Mouse (Mus musculus): Measurements from ENCODE around the gene Kcnma1. TPM values are rescaled to one million over a fixed set of nuclear protein-coding genes. Genes with fewer than 3 reads are reported as not detected.

The Kcnma1 gene
- polyA plus RNA-seq, 1 experiment from 2014 or later, result 0.03 TPM

DNA sequence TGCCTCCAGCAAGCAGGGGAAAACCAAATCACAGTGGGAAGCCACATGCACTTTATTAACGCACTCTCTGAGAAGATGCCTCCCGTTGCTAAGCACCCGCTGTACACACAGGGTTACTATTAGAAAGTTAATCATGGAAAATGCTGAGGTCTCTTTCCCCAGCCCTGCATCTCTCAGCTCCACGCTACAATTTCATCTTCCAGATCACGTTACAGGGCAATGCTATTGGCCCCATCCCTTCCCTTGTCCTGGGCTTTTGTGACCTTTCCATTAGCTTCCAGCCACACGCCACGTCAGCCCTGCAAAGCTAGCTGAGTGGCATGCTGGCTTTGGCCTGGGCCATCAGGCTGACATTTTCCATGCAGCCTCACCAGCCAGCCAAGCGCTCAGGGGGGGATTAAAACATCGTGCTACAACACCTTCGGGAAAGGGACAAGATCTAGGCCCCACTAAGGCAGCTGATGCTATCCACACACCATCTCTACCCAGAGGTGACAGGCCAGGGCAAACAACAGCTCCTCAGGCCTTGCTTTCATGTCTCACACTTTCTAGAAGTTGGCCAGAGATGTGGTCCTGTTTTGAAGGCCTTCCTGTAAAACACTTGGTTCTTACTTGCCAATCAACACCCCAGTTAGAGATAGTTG is 111.5 kb downstream of the Kcnma1 start:
- no peak overlapping the region for H3K27ac ChIP-seq
- no peaks in the 10 kb centered on the region for H3K27me3 ChIP-seq
- no peak overlapping the region for H3K4me3 ChIP-seq (replicated peaks)
- H3K4me2 ChIP-seq, result no peak overlapping the region
- H3K36me3 ChIP-seq, result no peaks in the 10 kb centered on the region
- 47% methylated on average over 10 of the region's 10 CpGs for WGBS (ENCODE audit: insufficient replicate concordance)
- H3K9ac ChIP-seq, result no peak overlapping the region
- no peaks in the 10 kb centered on the region for H3K9me3 ChIP-seq (replicated peaks)
- DNase-seq (no peak), ATAC-seq (ENCODE audit: low read depth) (no peak)
- H3K4me1 ChIP-seq (replicated peaks), result no peaks in the 10 kb centered on the region

- WGBS (ENCODE audit: insufficient replicate concordance), result 77% methylated on average over 5 of the region's 5 CpGs
- H3K4me3 ChIP-seq (replicated peaks), result no peak overlapping the region
Observed at GRCm38 (mm10) chr14:23899462-23899861, 114.8 kb downstream of the Kcnma1 start.

GRCm38 (mm10) chr14:23897815-23898214 is 116.5 kb downstream of the Kcnma1 start:
- Histone ChIP-seq H3K27ac (no peak overlapping the region), H3K4me3 (replicated peaks) (no peak overlapping the region), H3K9me3 (replicated peaks) (no peaks in the 10 kb centered on the region), H3K36me3 (no peaks in the 10 kb centered on the region), H3K4me2 (no peak overlapping the region), H3K4me1 (replicated peaks) (no peaks in the 10 kb centered on the region), H3K27me3 (no peaks in the 10 kb centered on the region), H3K9ac (no peak overlapping the region)
- WGBS (ENCODE audit: insufficient replicate concordance), result 44% methylated on average over 5 of the region's 5 CpGs
- ATAC-seq (ENCODE audit: low read depth) (no peak), DNase-seq (no peak)

More at GRCm38 (mm10) chr14:23899462-23899861, 114.8 kb downstream of the Kcnma1 start:
- Histone ChIP-seq H3K9me3 (replicated peaks) (no peaks in the 10 kb centered on the region), H3K27ac (no peak overlapping the region), H3K36me3 (no peaks in the 10 kb centered on the region), H3K9ac (no peak overlapping the region), H3K27me3 (no peaks in the 10 kb centered on the region), H3K4me2 (no peak overlapping the region), H3K4me1 (replicated peaks) (no peaks in the 10 kb centered on the region)
- no peak for ATAC-seq (ENCODE audit: low read depth)
- DNase-seq, result no peak

DNA sequence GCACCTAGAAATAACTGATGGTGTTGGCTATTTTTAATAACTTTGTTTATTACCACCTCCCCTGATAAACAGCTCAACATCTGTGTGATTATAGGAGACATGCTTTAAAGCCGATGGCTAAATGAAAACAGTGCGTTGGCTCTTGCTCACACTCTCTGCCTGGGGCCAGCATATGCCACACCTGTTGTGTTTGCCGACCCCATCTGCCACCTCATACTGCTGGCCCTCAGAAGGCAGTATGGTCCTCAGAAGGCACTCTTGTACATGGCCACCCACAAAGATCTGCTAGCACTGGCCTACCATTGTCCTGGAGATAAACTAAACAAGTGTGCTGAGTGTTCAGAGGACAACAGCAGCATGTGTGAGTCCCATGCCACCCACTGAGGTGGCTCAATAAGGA is 118.3 kb downstream of the Kcnma1 start:
- no peaks in the 10 kb centered on the region for H3K9me3 ChIP-seq (replicated peaks)
- DNase-seq (no peak), ATAC-seq (ENCODE audit: low read depth) (no peak)
- no peak overlapping the region for H3K4me3 ChIP-seq (replicated peaks)
- no peaks in the 10 kb centered on the region for H3K27me3 ChIP-seq
- no peak overlapping the region for H3K4me2 ChIP-seq
- H3K36me3 ChIP-seq, result no peaks in the 10 kb centered on the region
- no peaks in the 10 kb centered on the region for H3K4me1 ChIP-seq (replicated peaks)
- no peak overlapping the region for H3K9ac ChIP-seq
- no peak overlapping the region for H3K27ac ChIP-seq
- WGBS (ENCODE audit: insufficient replicate concordance), result 70% methylated on average over 3 of the region's 3 CpGs

DNA sequence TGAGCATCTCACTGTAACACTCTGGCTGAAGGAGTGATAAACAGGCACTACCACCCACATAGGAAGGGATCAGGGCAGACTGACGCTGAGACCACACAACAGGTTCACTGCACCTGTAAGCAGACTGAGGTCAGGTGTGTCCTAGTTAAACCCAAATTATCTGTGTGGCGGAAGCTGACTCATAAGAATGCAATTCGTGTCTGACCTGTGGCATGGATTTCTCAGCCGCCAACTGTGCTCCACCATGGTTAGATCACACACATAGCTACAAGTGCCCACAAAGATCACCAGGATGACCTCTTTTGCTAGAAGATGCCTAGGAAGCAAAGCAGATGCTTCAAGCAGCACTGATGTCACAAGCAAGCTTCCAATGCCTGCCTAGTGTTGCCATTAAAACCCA is 128.2 kb downstream of the Kcnma1 start:
- no peaks in the 10 kb centered on the region for H3K4me1 ChIP-seq (replicated peaks)
- no peaks in the 10 kb centered on the region for H3K27me3 ChIP-seq
- H3K4me3 ChIP-seq (replicated peaks), result no peak overlapping the region
- no peaks in the 10 kb centered on the region for H3K36me3 ChIP-seq
- H3K9me3 ChIP-seq (replicated peaks), result no peaks in the 10 kb centered on the region
- no peak overlapping the region for H3K27ac ChIP-seq
- no peak overlapping the region for H3K4me2 ChIP-seq
- ATAC-seq (ENCODE audit: low read depth), result no peak
- 57% methylated on average over 4 of the region's 4 CpGs for WGBS (ENCODE audit: insufficient replicate concordance)
- H3K9ac ChIP-seq, result no peak overlapping the region
- no peak for DNase-seq

DNA sequence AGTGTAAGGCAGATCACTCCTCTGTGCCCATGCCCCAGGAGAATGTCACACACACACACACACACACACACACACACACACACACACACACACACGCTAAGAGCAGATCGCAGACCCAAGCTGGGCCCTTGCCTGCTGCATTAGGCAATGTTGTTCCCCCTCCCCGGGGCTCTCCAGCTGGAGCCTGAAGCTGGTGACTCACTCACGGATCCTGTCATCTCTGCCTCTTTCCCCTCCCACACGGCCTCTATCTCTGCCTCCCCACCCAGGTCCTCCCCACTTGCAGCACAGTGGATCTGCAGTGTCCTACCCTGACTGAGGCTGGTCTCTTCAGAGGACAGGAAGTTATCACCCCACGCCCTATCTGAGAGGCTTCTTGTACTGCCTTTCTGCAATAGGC is 128.8 kb downstream of the Kcnma1 start:
- no peaks in the 10 kb centered on the region for H3K9me3 ChIP-seq (replicated peaks)
- no peak overlapping the region for H3K9ac ChIP-seq
- no peaks in the 10 kb centered on the region for H3K36me3 ChIP-seq
- 36% methylated on average over 6 of the region's 6 CpGs for WGBS (ENCODE audit: insufficient replicate concordance)
- no peaks in the 10 kb centered on the region for H3K27me3 ChIP-seq
- ATAC-seq (ENCODE audit: low read depth), result no peak
- H3K27ac ChIP-seq, result no peak overlapping the region
- no peak for DNase-seq
- no peaks in the 10 kb centered on the region for H3K4me1 ChIP-seq (replicated peaks)
- no peak overlapping the region for H3K4me3 ChIP-seq (replicated peaks)
- no peak overlapping the region for H3K4me2 ChIP-seq

GRCm38 (mm10) chr14:23885071-23885470 is 129.2 kb downstream of the Kcnma1 start:
- Histone ChIP-seq H3K9me3 (replicated peaks) (no peaks in the 10 kb centered on the region), H3K9ac (no peak overlapping the region), H3K4me3 (replicated peaks) (no peak overlapping the region), H3K4me1 (replicated peaks) (no peaks in the 10 kb centered on the region), H3K4me2 (no peak overlapping the region), H3K36me3 (no peaks in the 10 kb centered on the region), H3K27ac (no peak overlapping the region), H3K27me3 (no peaks in the 10 kb centered on the region)
- DNase-seq, result no peak
- ATAC-seq (ENCODE audit: low read depth), result no peak
- WGBS (ENCODE audit: insufficient replicate concordance), result 62% methylated on average over 4 of the region's 4 CpGs

- Histone ChIP-seq H3K9ac (no peak overlapping the region), H3K9me3 (replicated peaks) (no peaks in the 10 kb centered on the region), H3K4me3 (replicated peaks) (no peak overlapping the region), H3K4me2 (no peak overlapping the region), H3K27ac (no peak overlapping the region), H3K27me3 (no peaks in the 10 kb centered on the region), H3K4me1 (replicated peaks) (no peaks in the 10 kb centered on the region), H3K36me3 (no peaks in the 10 kb centered on the region)
- ATAC-seq (ENCODE audit: low read depth), result no peak
- DNase-seq, result no peak
- WGBS (ENCODE audit: insufficient replicate concordance), result 29% methylated on average over 1 of the region's 1 CpGs
Observed at GRCm38 (mm10) chr14:23882001-23882400, 132.3 kb downstream of the Kcnma1 start.

DNA sequence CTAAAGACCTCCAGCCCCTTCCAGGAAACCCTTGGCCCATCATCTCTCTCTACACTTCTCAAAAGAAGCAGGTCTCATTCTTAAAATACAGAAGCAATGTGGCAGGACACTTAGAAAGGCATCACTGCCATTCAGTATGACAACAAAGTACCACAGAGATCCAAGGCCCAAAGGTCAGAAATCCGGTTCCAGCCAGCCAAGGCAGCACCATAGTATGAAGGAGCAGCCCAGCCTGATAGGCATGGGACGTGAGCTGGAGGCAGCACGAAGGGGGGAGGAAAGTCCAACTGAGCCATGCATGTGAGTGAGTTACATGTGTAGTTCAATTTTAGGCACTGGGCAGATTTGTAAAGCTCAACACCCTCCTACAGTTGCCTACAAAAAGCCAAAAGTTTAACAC is 135.0 kb downstream of the Kcnma1 start:
- H3K9me3 ChIP-seq (replicated peaks), result no peaks in the 10 kb centered on the region
- H3K27ac ChIP-seq, result no peak overlapping the region
- no peaks in the 10 kb centered on the region for H3K27me3 ChIP-seq
- no peaks in the 10 kb centered on the region for H3K36me3 ChIP-seq
- no peak overlapping the region for H3K4me3 ChIP-seq (replicated peaks)
- DNase-seq (no peak), ATAC-seq (ENCODE audit: low read depth) (no peak)
- H3K9ac ChIP-seq, result no peak overlapping the region
- 59% methylated on average over 3 of the region's 3 CpGs for WGBS (ENCODE audit: insufficient replicate concordance)
- no peaks in the 10 kb centered on the region for H3K4me1 ChIP-seq (replicated peaks)
- H3K4me2 ChIP-seq, result no peak overlapping the region

DNA sequence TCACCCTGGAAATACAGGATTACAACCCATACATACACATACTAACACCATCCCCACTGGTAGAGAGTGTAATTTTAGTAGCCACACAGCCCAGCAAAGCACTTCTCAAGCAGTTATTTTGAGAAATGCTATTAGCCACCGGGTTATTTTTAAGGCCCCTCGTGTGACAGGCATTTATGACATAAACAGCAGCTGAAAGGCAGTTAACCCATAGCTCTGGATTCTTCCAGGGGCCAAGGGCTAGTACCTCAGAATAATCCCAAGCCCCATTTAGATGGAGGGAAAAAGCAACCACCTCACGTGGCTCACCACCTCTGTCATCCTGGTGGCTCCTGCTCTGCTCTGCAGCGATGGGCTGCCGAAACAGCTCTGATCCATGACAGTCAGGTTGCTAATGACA is 136.7 kb downstream of the Kcnma1 start:
- ATAC-seq (ENCODE audit: low read depth), result no peak

DNA sequence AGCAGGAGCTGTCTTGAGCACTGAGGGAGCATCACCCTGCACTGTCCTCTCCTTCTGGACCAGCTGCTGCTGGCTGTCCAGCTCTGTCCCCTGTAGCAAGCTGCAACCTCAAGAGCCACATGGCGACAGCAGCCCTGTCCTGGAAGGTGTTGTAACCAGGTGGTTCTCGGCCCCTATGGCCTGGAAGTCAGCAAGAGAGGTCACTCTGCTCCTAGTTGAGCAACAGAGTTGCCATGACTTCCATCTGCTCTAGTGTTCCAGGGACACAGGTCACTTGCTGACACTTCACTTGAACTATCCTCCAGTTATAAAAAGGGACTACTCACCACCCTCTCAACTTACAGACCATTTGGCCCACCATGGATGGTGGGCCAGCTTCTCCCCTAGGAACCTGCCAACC is 139.7 kb downstream of the Kcnma1 start:
- no peaks in the 10 kb centered on the region for H3K27me3 ChIP-seq
- no peak overlapping the region for H3K27ac ChIP-seq
- no peaks in the 10 kb centered on the region for H3K9me3 ChIP-seq (replicated peaks)
- DNase-seq (no peak), ATAC-seq (ENCODE audit: low read depth) (no peak)
- 40% methylated on average over 2 of the region's 2 CpGs for WGBS (ENCODE audit: insufficient replicate concordance)
- H3K4me2 ChIP-seq, result no peak overlapping the region
- H3K4me3 ChIP-seq (replicated peaks), result no peak overlapping the region
- no peaks in the 10 kb centered on the region for H3K36me3 ChIP-seq
- no peak overlapping the region for H3K9ac ChIP-seq
- H3K4me1 ChIP-seq (replicated peaks), result no peaks in the 10 kb centered on the region

More for the DNA sequence above, 136.7 kb downstream of the Kcnma1 start:
- H3K27ac ChIP-seq, result no peak overlapping the region
- H3K4me3 ChIP-seq (replicated peaks), result no peak overlapping the region
- no peaks in the 10 kb centered on the region for H3K4me1 ChIP-seq (replicated peaks)
- H3K4me2 ChIP-seq, result no peak overlapping the region
- no peak for DNase-seq
- 64% methylated on average over 5 of the region's 5 CpGs for WGBS (ENCODE audit: insufficient replicate concordance)
- no peaks in the 10 kb centered on the region for H3K27me3 ChIP-seq
- H3K36me3 ChIP-seq, result no peaks in the 10 kb centered on the region
- no peaks in the 10 kb centered on the region for H3K9me3 ChIP-seq (replicated peaks)
- no peak overlapping the region for H3K9ac ChIP-seq

DNA sequence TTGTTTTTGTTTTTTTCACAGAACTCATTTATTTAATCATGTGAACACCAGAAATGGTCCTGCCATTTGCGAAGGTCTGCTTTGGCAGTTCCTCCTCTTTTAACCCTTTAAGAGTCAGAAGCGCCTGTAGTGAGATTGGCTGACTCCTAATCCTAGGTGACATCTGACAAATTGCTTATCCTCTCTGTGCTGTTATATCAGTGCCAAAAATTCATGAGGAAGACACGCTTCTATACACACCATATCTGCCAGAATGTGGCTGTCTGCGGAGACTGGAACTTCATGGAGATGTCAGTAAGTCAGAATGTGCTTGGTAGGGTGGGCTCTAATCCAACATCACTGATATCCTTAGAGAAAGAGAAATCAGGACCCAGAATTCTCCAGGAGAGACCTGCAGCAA is 157.3 kb downstream of the Kcnma1 start:
- Histone ChIP-seq H3K4me2 (no peak overlapping the region), H3K9ac (no peak overlapping the region), H3K36me3 (no peaks in the 10 kb centered on the region), H3K4me1 (replicated peaks) (no peaks in the 10 kb centered on the region), H3K27ac (no peak overlapping the region), H3K9me3 (replicated peaks) (no peaks in the 10 kb centered on the region), H3K4me3 (replicated peaks) (no peak overlapping the region), H3K27me3 (no peaks in the 10 kb centered on the region)
- DNase-seq (no peak), ATAC-seq (ENCODE audit: low read depth) (no peak)
- 63% methylated on average over 4 of the region's 4 CpGs for WGBS (ENCODE audit: insufficient replicate concordance)
